Mouse (Mus musculus) frontal cortex, postnatal 14 days (tissue): ENCODE data around the gene Ppp4c.

Source experiments
- DNase-seq, 2 experiments: peaks; one replicate each; pipeline ENCODE4 v3.0.0; 2022; ENCODE audit warnings: low spot score in 2 of 2

Ppp4c gene

GRCm38 (mm10) chr7:126791851-126792720 lies at the start of gene Ppp4c:
Gene Ppp4c, minus strand, starts transcription at chr7:126792496.
- DNase-seq = peak; percentile 93 to 96

GRCm38 (mm10) chr7:126833294-126833693 lies 41.0 kb upstream of the Ppp4c start:
- no peak for DNase-seq

- peak; percentile 67 to 75 for DNase-seq
Observed at GRCm38 (mm10) chr7:126832036-126832598, 39.8 kb upstream of the Ppp4c start.

GRCm38 (mm10) chr7:126831539-126831938 lies 39.2 kb upstream of the Ppp4c start, which contains the start of gene 4930451I11Rik:
Gene 4930451I11Rik, minus strand, starts transcription at chr7:126831639.
- DNase-seq = no peak

GRCm38 (mm10) chr7:126825952-126826351 lies 33.7 kb upstream of the Ppp4c start:
- no peak for DNase-seq

- no peak for DNase-seq
Observed at GRCm38 (mm10) chr7:126825403-126825802, 33.1 kb upstream of the Ppp4c start.

- DNase-seq = no peak
Observed at GRCm38 (mm10) chr7:126823940-126824339, 31.6 kb upstream of the Ppp4c start.

- DNase-seq = no peak
Observed at GRCm38 (mm10) chr7:126823202-126823711, 31.0 kb upstream of the Ppp4c start.

- DNase-seq = no peak
Observed at GRCm38 (mm10) chr7:126822741-126823140, 30.4 kb upstream of the Ppp4c start.

- DNase-seq = peak in 1 of 2 experiments; percentile 76
Observed at GRCm38 (mm10) chr7:126821835-126822511, 29.7 kb upstream of the Ppp4c start.

GRCm38 (mm10) chr7:126818818-126819217 lies 26.5 kb upstream of the Ppp4c start:
- no peak for DNase-seq

- no peak for DNase-seq
Observed at GRCm38 (mm10) chr7:126817595-126817994, 25.3 kb upstream of the Ppp4c start.

GRCm38 (mm10) chr7:126816494-126816893 lies 24.2 kb upstream of the Ppp4c start:
- DNase-seq = no peak

GRCm38 (mm10) chr7:126815726-126816222 lies 23.5 kb upstream of the Ppp4c start:
- DNase-seq = no peak

GRCm38 (mm10) chr7:126809723-126810369 lies 17.6 kb upstream of the Ppp4c start:
- no peak for DNase-seq

GRCm38 (mm10) chr7:126808703-126809455 lies 16.6 kb upstream of the Ppp4c start:
- peak; percentile 82 to 84 for DNase-seq

- DNase-seq = no peak
Observed at GRCm38 (mm10) chr7:126807405-126807804, 15.1 kb upstream of the Ppp4c start.

GRCm38 (mm10) chr7:126806956-126807355 lies 14.7 kb upstream of the Ppp4c start:
- no peak for DNase-seq

GRCm38 (mm10) chr7:126803751-126804150 lies 11.5 kb upstream of the Ppp4c start:
- DNase-seq = no peak

GRCm38 (mm10) chr7:126803181-126803580 lies 10.9 kb upstream of the Ppp4c start:
- DNase-seq = no peak
